Mouse (Mus musculus): ENCODE data around the gene Camk2d.

GRCm38 (mm10) chr3:126611624-126612023 is 15.5 kb downstream of the Camk2d start:
- TF ChIP-seq GATA1 (IDR thresholded peaks at IDR 0.05; ENCODE audit: borderline replicate concordance, low read length), result no peak
- TF ChIP-seq CTCF (IDR thresholded peaks at IDR 0.05; ENCODE audit: low read depth, low read length), result no peak
- no peak for TF ChIP-seq TAL1 (conservative IDR thresholded peaks at IDR 0.05; ENCODE audit: low read depth, low read length)
- TF ChIP-seq POLR2AphosphoS5 (IDR thresholded peaks at IDR 0.05; ENCODE audit: insufficient replicate concordance, low read depth, low read length), result no peak
- TF ChIP-seq GATA2 (IDR thresholded peaks at IDR 0.05; ENCODE audit: borderline replicate concordance, low read depth, low read length), result no peak

All from G1E (cell line).